Mouse (Mus musculus) neural tube, embryonic 12.5 days (tissue): ENCODE measurements around the gene Shld1. TPM values are rescaled to one million over a fixed set of nuclear protein-coding genes. Genes with fewer than 3 reads are reported as not detected.

Experiments used
- ATAC-seq: fragments of 200-750 bp; cut with Nextera tagmentation; 2 replicates; pipeline ENCODE4 v1.8.0; 2017; ENCODE audit warnings: low read depth, mild to moderate bottlenecking, moderate TSS enrichment, moderate library complexity; ENCODE audit not compliant: low FRiP score
- H3K27ac ChIP-seq: fragments of 300-500 bp; sonication (generic); 2 replicates; pipeline ENCODE4 v1.5.1; 2016
- H3K27me3 ChIP-seq: fragments of 300-500 bp; sonication (generic); replicated peaks from 2 replicates; pipeline ENCODE4 v1.6.1; 2016; ENCODE audit warnings: mild to moderate bottlenecking
- H3K36me3 ChIP-seq: fragments of 300-500 bp; sonication (generic); 2 replicates; pipeline ENCODE4 v1.6.1; 2016; ENCODE audit warnings: mild to moderate bottlenecking
- H3K4me1 ChIP-seq: fragments of 300-500 bp; sonication (generic); 2 replicates; pipeline ENCODE4 v1.6.1; 2016
- H3K4me2 ChIP-seq: fragments of 300-500 bp; sonication (generic); replicated peaks from 2 replicates; pipeline ENCODE4 v1.6.1; 2016; ENCODE audit warnings: mild to moderate bottlenecking
- H3K4me3 ChIP-seq: fragments of 300-500 bp; sonication (generic); 2 replicates; pipeline ENCODE4 v1.5.1; 2016
- H3K9ac ChIP-seq: fragments of 300-500 bp; sonication (generic); 2 replicates; pipeline ENCODE4 v1.6.1; 2016; ENCODE audit warnings: mild to moderate bottlenecking
- H3K9me3 ChIP-seq: fragments of 300-500 bp; sonication (generic); 2 replicates; pipeline ENCODE4 v1.6.1; 2016; ENCODE audit warnings: mild to moderate bottlenecking
- WGBS: fragments of 180-500 bp; shearing (Covaris S2); methylation state at CpG from one replicate; pipeline ENCODE4 v1.1.7; 2016; 5-methylcytosine and 5-hydroxymethylcytosine counted together
- polyA plus RNA-seq: library from polyadenylated mRNA; unstranded; fragments of >200 nt; fragmentation: Nextera tagmentation; extraction: Ambion mirVana; gene quantifications from 2 replicates; pipeline ENCODE4 v1.2.1, GENCODE M21; 2016

Gene Shld1
- polyA plus RNA-seq, 1 experiment from 2014 or later, result 21.4 TPM

GRCm38 (mm10) chr2:132658412-132659120 is 28.2 kb upstream of the Shld1 start:
- ATAC-seq, result no peak
- Histone ChIP-seq H3K9me3 (no peaks in the 10 kb centered on the region), H3K4me1 (no peaks in the 10 kb centered on the region), H3K27ac (no peak overlapping the region), H3K4me2 (no peak overlapping the region), H3K4me3 (no peak overlapping the region), H3K36me3 (no peaks in the 10 kb centered on the region), H3K27me3 (no peaks in the 10 kb centered on the region), H3K9ac (no peak overlapping the region)
- 83% methylated on average over 9 of the region's 9 CpGs for WGBS

DNA sequence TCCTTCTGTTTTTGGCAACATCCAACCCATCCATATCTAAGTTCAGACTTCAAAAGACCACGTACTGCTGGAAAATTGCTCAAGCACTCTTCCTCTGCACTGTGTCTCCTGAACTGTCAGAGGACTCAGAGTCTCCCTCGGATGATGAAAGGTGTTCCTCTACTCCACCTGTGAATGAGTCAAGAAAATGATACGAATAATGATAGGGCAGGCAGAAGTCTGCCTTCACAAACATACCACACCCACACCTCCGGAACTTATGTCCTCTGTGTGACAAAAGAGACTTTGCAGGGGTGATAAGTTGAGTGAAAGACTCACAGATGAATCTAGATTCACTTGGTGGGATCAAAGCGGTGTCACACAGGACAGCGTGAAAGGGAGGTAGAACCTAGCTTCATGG is 17.6 kb upstream of the Shld1 start:
- Histone ChIP-seq H3K9ac (no peak overlapping the region), H3K4me2 (no peak overlapping the region), H3K4me1 (no peaks in the 10 kb centered on the region), H3K27ac (no peak overlapping the region), H3K4me3 (no peak overlapping the region), H3K36me3 (no peaks in the 10 kb centered on the region), H3K9me3 (no peaks in the 10 kb centered on the region), H3K27me3 (no peaks in the 10 kb centered on the region)
- no peak for ATAC-seq
- WGBS, result 88% methylated on average over 6 of the region's 6 CpGs

DNA sequence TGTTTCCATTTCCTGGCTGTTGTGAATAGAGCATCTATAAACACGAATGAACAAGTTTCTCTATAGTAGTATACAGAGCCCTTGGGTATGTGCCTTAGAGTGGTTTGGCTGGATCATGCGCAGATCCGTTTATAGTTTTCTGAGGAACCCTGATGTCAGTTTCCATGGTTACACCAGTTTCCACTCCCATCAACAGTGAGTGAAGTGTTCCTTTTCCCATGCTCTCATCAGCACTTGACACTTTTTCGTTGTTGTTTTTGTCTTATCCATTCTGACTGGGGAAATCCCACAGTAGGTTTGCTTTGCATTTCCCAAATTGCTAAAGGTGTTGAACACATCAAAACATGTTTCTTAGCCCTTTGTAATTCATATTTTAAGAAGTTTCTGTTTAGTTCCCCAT is 16.4 kb upstream of the Shld1 start:
- Histone ChIP-seq H3K27me3 (no peaks in the 10 kb centered on the region), H3K9ac (no peak overlapping the region), H3K4me3 (no peak overlapping the region), H3K4me2 (no peak overlapping the region), H3K4me1 (no peaks in the 10 kb centered on the region), H3K36me3 (no peaks in the 10 kb centered on the region), H3K27ac (no peak overlapping the region), H3K9me3 (no peaks in the 10 kb centered on the region)
- 75% methylated on average over 4 of the region's 4 CpGs for WGBS
- ATAC-seq, result no peak

- Histone ChIP-seq H3K4me2 (no peak overlapping the region), H3K4me3 (no peak overlapping the region), H3K27me3 (no peaks in the 10 kb centered on the region), H3K27ac (no peak overlapping the region), H3K4me1 (no peaks in the 10 kb centered on the region), H3K36me3 (no peaks in the 10 kb centered on the region), H3K9ac (no peak overlapping the region), H3K9me3 (no peaks in the 10 kb centered on the region)
- 92% methylated on average over 3 of the region's 3 CpGs for WGBS
- ATAC-seq, result no peak
Measured at GRCm38 (mm10) chr2:132672121-132672520, 14.6 kb upstream of the Shld1 start.

DNA sequence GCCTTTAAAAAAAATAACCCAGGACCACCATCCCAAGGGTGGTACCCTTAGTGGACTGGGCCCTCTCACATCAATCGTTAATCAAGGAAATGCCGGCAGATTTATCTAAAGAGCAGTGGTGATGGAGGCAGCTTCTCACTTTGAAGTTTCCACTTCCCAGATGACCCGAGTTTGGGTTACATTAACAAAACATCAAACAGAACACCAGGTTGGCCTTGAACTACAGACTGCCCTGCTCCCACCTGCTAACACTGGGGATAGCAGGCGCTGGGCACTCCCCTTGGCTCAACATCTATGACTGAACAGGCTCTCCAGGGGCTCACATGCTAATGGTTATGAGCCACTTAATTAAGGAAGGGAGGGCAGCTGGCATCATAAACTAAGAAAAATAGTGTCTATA is 10.6 kb upstream of the Shld1 start:
- Histone ChIP-seq H3K9me3 (no peaks in the 10 kb centered on the region), H3K36me3 (no peaks in the 10 kb centered on the region), H3K27ac (no peak overlapping the region), H3K9ac (no peak overlapping the region), H3K4me3 (no peak overlapping the region), H3K4me1 (no peaks in the 10 kb centered on the region), H3K4me2 (no peak overlapping the region), H3K27me3 (no peaks in the 10 kb centered on the region)
- WGBS, result 86% methylated on average over 4 of the region's 4 CpGs
- no peak for ATAC-seq

DNA sequence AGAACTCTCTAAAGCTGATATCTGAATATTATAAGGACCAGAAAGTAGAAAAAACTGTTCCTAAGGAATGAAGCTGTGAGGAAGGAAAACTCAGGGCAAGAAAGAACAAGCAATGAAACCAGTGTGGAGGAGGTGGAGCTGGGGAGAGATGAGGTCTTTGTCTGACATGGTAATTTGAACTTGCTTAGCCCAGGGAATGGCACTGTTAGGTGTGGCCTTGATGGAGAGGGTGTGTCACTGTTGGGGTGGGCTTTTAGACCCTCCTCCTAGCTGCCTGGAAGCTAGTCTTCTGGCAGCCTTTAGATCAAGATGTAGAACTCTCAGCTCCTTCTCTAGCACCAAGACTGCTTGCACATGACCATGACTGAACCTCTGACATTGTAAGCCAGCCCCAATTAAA is 1.7 kb upstream of the Shld1 start:
- Histone ChIP-seq H3K27me3 (no peaks in the 10 kb centered on the region), H3K4me3 (no peak overlapping the region), H3K4me2 (no peak overlapping the region), H3K4me1 (no peaks in the 10 kb centered on the region), H3K36me3 (no peaks in the 10 kb centered on the region), H3K27ac (no peak overlapping the region), H3K9ac (no peak overlapping the region), H3K9me3 (no peaks in the 10 kb centered on the region)
- ATAC-seq, result no peak

DNA sequence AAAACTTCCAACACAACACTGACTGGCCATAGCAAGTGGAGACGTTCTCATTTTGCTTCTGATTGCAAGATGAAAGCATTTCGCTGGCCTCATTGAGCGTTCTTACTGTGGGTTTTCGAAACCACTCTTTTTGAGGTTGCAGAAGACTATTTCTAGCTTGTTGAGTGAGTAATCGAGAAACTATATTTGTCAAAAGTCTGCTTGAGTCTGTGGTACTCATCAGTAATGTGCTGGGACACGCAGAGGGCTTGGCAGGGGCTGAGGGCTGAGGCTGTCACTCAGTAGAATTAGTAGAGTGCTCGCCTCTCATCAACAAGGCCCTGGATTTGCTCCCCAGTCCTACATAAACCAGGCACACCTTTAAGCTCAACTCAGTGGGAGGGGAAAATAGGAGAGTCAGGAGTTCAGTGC is 1.9 kb downstream of the Shld1 start:
- no peaks in the 10 kb centered on the region for H3K27me3 ChIP-seq
- ATAC-seq, result no peak
- H3K4me3 ChIP-seq, result no peak overlapping the region
- no peak overlapping the region for H3K27ac ChIP-seq
- H3K36me3 ChIP-seq, result no peaks in the 10 kb centered on the region
- WGBS, result 91% methylated on average over 7 of the region's 7 CpGs
- H3K9me3 ChIP-seq, result no peaks in the 10 kb centered on the region
- no peak overlapping the region for H3K4me2 ChIP-seq
- H3K9ac ChIP-seq, result no peak overlapping the region
- no peaks in the 10 kb centered on the region for H3K4me1 ChIP-seq

GRCm38 (mm10) chr2:132689188-132689568 is 2.4 kb downstream of the Shld1 start:
- Histone ChIP-seq H3K27me3 (no peaks in the 10 kb centered on the region), H3K4me2 (no peak overlapping the region), H3K36me3 (no peaks in the 10 kb centered on the region), H3K9me3 (no peaks in the 10 kb centered on the region), H3K4me3 (no peak overlapping the region), H3K9ac (no peak overlapping the region), H3K4me1 (no peaks in the 10 kb centered on the region), H3K27ac (no peak overlapping the region)
- ATAC-seq, result no peak
- WGBS, result 81% methylated on average over 4 of the region's 4 CpGs

- Histone ChIP-seq H3K9ac (no peak overlapping the region), H3K4me1 (no peaks in the 10 kb centered on the region), H3K36me3 (no peaks in the 10 kb centered on the region), H3K27me3 (no peaks in the 10 kb centered on the region), H3K9me3 (no peaks in the 10 kb centered on the region), H3K27ac (no peak overlapping the region), H3K4me2 (no peak overlapping the region), H3K4me3 (no peak overlapping the region)
- WGBS, result 83% methylated on average over 15 of the region's 15 CpGs
- no peak for ATAC-seq
Measured at GRCm38 (mm10) chr2:132689569-132690231, 3.0 kb downstream of the Shld1 start.

- Histone ChIP-seq H3K27ac (no peak overlapping the region), H3K9ac (no peak overlapping the region), H3K4me3 (no peak overlapping the region), H3K4me2 (no peak overlapping the region), H3K4me1 (no peaks in the 10 kb centered on the region), H3K9me3 (no peaks in the 10 kb centered on the region), H3K36me3 (no peaks in the 10 kb centered on the region), H3K27me3 (no peaks in the 10 kb centered on the region)
- 79% methylated on average over 7 of the region's 7 CpGs for WGBS
- no peak for ATAC-seq
Measured at GRCm38 (mm10) chr2:132691731-132692130, 5.0 kb downstream of the Shld1 start.

GRCm38 (mm10) chr2:132692320-132692719 is 5.6 kb downstream of the Shld1 start:
- ATAC-seq, result no peak
- Histone ChIP-seq H3K9ac (no peak overlapping the region), H3K9me3 (no peaks in the 10 kb centered on the region), H3K27ac (no peak overlapping the region), H3K27me3 (no peaks in the 10 kb centered on the region), H3K4me1 (no peaks in the 10 kb centered on the region), H3K4me2 (no peak overlapping the region), H3K36me3 (no peaks in the 10 kb centered on the region), H3K4me3 (no peak overlapping the region)
- 72% methylated on average over 1 of the region's 1 CpGs for WGBS

- ATAC-seq, result no peak
- H3K9me3 ChIP-seq, result no peaks in the 10 kb centered on the region
- no peaks in the 10 kb centered on the region for H3K36me3 ChIP-seq
- H3K4me3 ChIP-seq, result no peak overlapping the region
- H3K4me1 ChIP-seq, result no peaks in the 10 kb centered on the region
- no peak overlapping the region for H3K27ac ChIP-seq
- no peaks in the 10 kb centered on the region for H3K27me3 ChIP-seq
- H3K9ac ChIP-seq, result no peak overlapping the region
- 86% methylated on average over 3 of the region's 3 CpGs for WGBS
- no peak overlapping the region for H3K4me2 ChIP-seq
Measured at GRCm38 (mm10) chr2:132693980-132694379, 7.2 kb downstream of the Shld1 start.
